Comparison of ENCODE assay signal across 9 mouse cellular contexts in genomic region chr15:96684132-96684830, GRCm38 (mm10). TPM values are rescaled to one million over a fixed set of nuclear protein-coding genes. Genes with fewer than 3 reads are reported as not detected.
A peak's percentile ranks its signal among the peaks of the same experiment; 100 is the strongest.
DNase-seq lines count a peak whose midpoint lies in the region; ATAC-seq lines count a peak whose summit lies in the region.
"Had no signal": no experiment of that assay in that cellular context is flagged by ENCODE, and none has a peak within 500 bp of the region (broad histone marks: within the 10 kb centered on the region; RNA-seq: fewer than 3 reads in every experiment).

No protein-coding gene starts in this region.

- intact Hi-C loops in left cerebral cortex, postnatal 4 days (cut with DNase I), result no loop called here

- no peaks in the 10 kb centered on the region for H3K4me1 ChIP-seq in kidney, embryonic 16.5 days (ENCODE audit: insufficient read depth, low read length)
- H3K4me1 ChIP-seq in embryonic facial prominence, embryonic 13.5 days, result peaks cover 6% of the 10 kb centered on the region; the same call in 1 of the 2 replicates
- H3K4me1 ChIP-seq in stomach, embryonic 15.5 days, result peaks cover 5% of the 10 kb centered on the region; the same call in 1 of the 2 replicates

- H3K9ac ChIP-seq in kidney, embryonic 16.5 days (replicated peaks; ENCODE audit: low read length), result no peak overlapping the region
- no peak overlapping the region for H3K9ac ChIP-seq in embryonic facial prominence, embryonic 13.5 days
- H3K9ac ChIP-seq in stomach, embryonic 15.5 days, result no peak overlapping the region

- no peak overlapping the region for H3K27ac ChIP-seq in kidney, embryonic 16.5 days (ENCODE audit: low read length)
- H3K27ac ChIP-seq in embryonic facial prominence, embryonic 13.5 days, result no peak overlapping the region
- no peak overlapping the region for H3K27ac ChIP-seq in stomach, embryonic 15.5 days
- H3K27ac ChIP-seq: macrophage had no signal

- peaks cover 3% of the 10 kb centered on the region; the same call in 1 of the 2 replicates for H3K27me3 ChIP-seq in kidney, embryonic 16.5 days (ENCODE audit: insufficient read depth, low read length)
- no peaks in the 10 kb centered on the region; the same call in 1 of the 2 replicates for H3K27me3 ChIP-seq in embryonic facial prominence, embryonic 13.5 days
- H3K27me3 ChIP-seq in stomach, embryonic 15.5 days (replicated peaks), result no peaks in the 10 kb centered on the region

- DNase-seq in kidney, adult 18-20 months, result peak; percentile 24
- peak; percentile 37 for DNase-seq in MN1 (ENCODE audit: low spot score)
- peak; percentile 48 for DNase-seq in left cerebral cortex, postnatal 4 days
- no peak for DNase-seq in spleen, postnatal 4 days (ENCODE audit: low spot score in 2 of 2)
- DNase-seq in cerebellum, adult 8-10 months, result no peak

- no peak overlapping the region for H3K4me3 ChIP-seq in kidney, embryonic 16.5 days (ENCODE audit: low read length)
- no peak overlapping the region for H3K4me3 ChIP-seq in embryonic facial prominence, embryonic 13.5 days
- H3K4me3 ChIP-seq in stomach, embryonic 15.5 days (replicated peaks), result no peak overlapping the region

- H3K36me3 ChIP-seq in kidney, embryonic 16.5 days (ENCODE audit: insufficient read depth, low read length), result peaks cover 18% of the 10 kb centered on the region
- H3K36me3 ChIP-seq in embryonic facial prominence, embryonic 13.5 days, result peaks cover 24% of the 10 kb centered on the region
- H3K36me3 ChIP-seq in stomach, embryonic 15.5 days, result peaks cover 15% of the 10 kb centered on the region

- ATAC-seq in kidney, embryonic 16.5 days (ENCODE audit: low FRiP score, low TSS enrichment), result no peak
- ATAC-seq in embryonic facial prominence, embryonic 13.5 days (ENCODE audit: insufficient number of reproducible peaks, insufficient read depth, low FRiP score, low TSS enrichment, low read depth), result no peak
- ATAC-seq in stomach, embryonic 15.5 days (ENCODE audit: insufficient read depth, low FRiP score, low read depth), result 0 out of 2 replicates have a peak, but pooled peaks have one; percentile 14

- WGBS in kidney, embryonic 16.5 days, result 40% methylated on average over 11 of the region's 11 CpGs
- 42% methylated on average over 11 of the region's 11 CpGs for WGBS in embryonic facial prominence, embryonic 13.5 days
- WGBS in stomach, embryonic 15.5 days, result 30% methylated on average over 11 of the region's 11 CpGs

- H3K9me3 ChIP-seq in kidney, embryonic 16.5 days (ENCODE audit: low read length), result no peaks in the 10 kb centered on the region
- H3K9me3 ChIP-seq in embryonic facial prominence, embryonic 13.5 days, result no peaks in the 10 kb centered on the region
- no peaks in the 10 kb centered on the region for H3K9me3 ChIP-seq in stomach, embryonic 15.5 days

- no peak overlapping the region for H3K4me2 ChIP-seq in kidney, embryonic 16.5 days (replicated peaks; ENCODE audit: low read depth, low read length)
- H3K4me2 ChIP-seq in embryonic facial prominence, embryonic 13.5 days, result peak overlapping the region; percentile 9; the same call in 1 of the 2 replicates
- peak overlapping the region; percentile 8; the same call in 1 of the 2 replicates for H3K4me2 ChIP-seq in stomach, embryonic 15.5 days

RNA-seq across cellular contexts. Expression of gene Slc38a2, which starts 15.2 kb away (rescaled TPM):
- polyA plus RNA-seq in kidney, embryonic 16.5 days (2015; fragmentation: Nextera tagmentation; extraction: Ambion mirVana), result 140 and 150 TPM in 2 replicates
- polyA plus RNA-seq in embryonic facial prominence, embryonic 13.5 days (2015; fragmentation: Nextera tagmentation; extraction: Ambion mirVana), result 125 and 136 TPM in 2 replicates
- total RNA-seq in left cerebral cortex, postnatal 4 days (2021), result 100 to 1,000 TPM; 114 to 124 TPM
- polyA plus RNA-seq in stomach, embryonic 15.5 days (2015; fragmentation: Nextera tagmentation; extraction: Ambion mirVana), result 104 and 107 TPM in 2 replicates

RNA-seq across cellular contexts. Expression of gene Slc38a1, which starts 41.6 kb away (rescaled TPM):
- polyA plus RNA-seq in kidney, embryonic 16.5 days (2015; fragmentation: Nextera tagmentation; extraction: Ambion mirVana), result 62.4 and 75.7 TPM in 2 replicates
- 64.2 and 74.6 TPM in 2 replicates for polyA plus RNA-seq in embryonic facial prominence, embryonic 13.5 days (2015; fragmentation: Nextera tagmentation; extraction: Ambion mirVana)
- 100 to 1,000 TPM; 116 to 118 TPM for total RNA-seq in left cerebral cortex, postnatal 4 days (2021)
- polyA plus RNA-seq in stomach, embryonic 15.5 days (2015; fragmentation: Nextera tagmentation; extraction: Ambion mirVana), result 70.6 and 78.7 TPM in 2 replicates

Comparison
In these comparisons a context has a peak if more than half of its experiments do, and no peak if none do; other contexts are left out.
1. DNase-seq: peak in kidney, adult 18-20 months (single experiment), MN1 (single experiment) and left cerebral cortex, postnatal 4 days (single experiment); none in spleen, postnatal 4 days (0 of 2) and cerebellum, adult 8-10 months (single experiment).